Mouse (Mus musculus): Measurements from ENCODE around the gene Grem2. TPM values are rescaled to one million over a fixed set of nuclear protein-coding genes. Genes with fewer than 3 reads are reported as not detected.

Grem2 gene
- total RNA-seq (2021): 0.45 and 1.9 TPM in 2 replicates
- long read RNA-seq, experiment 1: 0 reads
- long read RNA-seq, experiment 2: 0 reads

DNA sequence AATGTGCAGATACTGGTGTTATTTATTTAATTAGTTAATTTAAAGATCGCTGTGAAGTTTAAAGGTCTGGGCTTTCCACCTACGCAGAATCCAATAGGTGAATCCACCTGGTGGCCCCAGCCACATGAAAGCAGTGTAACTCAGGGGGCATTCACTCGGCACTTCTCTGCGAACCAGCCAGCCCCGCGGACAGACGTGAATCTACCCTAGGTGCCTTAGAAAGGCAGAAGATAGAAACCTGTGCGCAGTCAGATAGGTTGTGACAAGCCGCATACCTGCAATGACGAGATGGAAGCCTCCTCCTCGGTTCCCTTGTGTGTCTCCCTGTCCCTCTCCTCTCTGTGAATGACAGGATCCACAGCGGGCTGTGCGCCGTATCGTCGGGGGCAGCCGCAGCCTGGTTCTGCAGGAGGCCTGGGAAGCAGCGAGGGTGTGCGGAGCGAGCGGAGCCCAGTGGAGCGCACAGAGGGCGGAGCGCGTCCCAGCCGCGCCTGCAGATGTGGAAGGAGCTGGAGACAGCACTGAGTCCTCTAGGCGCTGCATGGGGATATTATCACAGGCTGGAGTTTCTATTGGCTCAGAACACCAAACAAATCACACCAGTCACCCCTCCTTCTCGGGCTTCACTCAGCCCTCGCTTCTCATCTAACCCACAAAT, at the start of gene Grem2:
TSS of gene Grem2 (minus strand) at position 522 of the 658 bp plus-strand sequence.
- DNase-seq: peak; percentile 24

DNA sequence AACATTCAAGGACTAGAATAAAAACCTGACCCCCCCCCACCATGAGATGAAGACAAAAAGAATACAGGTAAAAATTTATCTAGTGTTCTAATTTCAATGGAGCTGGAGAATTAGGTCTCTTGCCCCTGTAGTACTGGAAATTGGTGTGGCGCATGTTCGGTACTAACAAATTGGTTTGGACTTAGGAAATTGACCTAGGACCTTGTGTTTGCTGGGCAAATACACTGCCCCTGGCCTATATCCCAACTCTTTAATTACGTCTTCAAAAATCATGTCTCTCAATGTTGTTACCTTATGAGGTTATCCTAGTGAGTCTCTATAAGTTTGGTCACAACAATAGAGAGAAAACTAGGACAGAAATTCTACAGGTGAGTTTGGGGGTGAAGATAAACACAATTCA, 38.2 kb upstream of the Grem2 start:
- DNase-seq: no peak

DNA sequence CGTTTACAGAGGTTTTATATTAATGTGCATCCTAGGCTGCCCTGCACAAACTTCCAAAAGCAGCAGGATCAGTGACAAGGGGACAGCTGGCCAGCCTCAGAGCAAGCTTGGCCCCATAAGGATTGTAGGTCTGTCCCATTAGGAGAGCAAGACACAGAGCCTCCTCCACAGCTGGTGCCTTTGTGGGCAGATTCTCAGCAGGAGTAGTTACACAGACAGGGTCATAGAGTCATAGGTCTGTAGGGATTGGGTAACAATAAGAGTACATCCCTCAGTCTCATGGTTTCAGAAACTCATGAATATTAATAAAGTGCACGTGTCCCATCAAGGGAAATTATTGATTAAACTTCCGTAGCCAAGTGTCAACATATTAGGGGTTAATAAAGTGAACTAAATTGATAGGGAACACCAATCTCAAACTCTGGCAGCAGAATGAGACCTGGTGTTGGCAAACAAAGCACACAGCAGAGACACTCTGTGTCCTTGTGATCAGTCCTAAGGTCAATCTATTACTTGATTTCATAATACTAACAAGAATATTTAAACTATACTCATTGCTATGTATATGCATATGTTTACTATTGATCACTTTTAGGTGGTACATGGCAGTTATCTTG, 9.5 kb upstream of the Grem2 start:
- no peak for DNase-seq

DNA sequence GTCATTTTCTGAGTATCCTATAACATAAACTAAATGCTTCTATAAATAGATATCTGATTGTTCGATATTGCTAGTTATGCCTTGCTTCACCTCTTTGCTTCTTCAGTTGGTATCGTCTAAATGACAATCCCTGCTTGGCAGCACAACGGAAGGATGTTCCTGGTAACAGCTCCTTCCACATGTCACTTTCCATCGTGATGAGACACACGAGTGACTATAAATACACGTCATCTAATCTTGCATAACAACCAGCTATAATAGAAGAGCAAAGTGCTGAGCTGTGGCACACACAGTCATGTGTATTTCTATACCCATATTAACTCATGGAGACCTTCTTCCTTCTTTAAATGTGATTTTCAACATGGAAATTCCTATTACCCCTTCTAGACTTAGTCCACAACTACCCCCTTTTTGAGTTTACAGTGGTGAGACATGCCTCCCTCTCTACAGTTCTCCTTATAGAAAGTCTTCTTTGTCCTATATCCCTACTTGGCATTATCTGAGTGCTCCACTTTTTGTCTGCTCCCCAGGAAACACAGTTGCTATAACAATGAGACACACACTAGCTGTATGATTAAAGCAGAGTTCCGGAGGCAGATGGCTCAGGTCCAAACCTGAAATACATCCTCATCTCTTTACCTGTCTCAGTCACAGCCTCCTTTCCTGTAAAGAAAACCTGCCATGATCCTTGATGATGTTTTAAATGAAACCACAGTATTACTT, 8.0 kb upstream of the Grem2 start:
- DNase-seq: no peak

DNA sequence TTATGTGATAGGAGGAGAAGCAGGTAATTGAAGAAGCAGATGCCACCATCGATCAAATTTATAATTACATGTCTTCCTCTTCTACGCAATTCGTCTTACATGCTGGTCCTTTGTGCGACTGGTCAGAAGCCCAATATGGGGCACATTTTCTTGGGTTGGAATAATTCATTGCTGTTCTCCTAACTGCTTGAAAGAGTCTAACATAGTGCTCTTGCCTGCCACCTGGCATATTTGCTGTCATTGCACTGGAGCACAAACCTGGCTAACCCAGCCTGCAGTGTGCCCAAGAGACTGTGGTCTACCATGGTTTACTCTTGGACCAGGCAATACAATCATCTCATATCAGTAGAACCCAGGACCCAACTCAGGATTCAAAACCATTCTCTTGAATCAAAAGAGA, 2.7 kb downstream of the Grem2 start:
- no peak for DNase-seq

DNA sequence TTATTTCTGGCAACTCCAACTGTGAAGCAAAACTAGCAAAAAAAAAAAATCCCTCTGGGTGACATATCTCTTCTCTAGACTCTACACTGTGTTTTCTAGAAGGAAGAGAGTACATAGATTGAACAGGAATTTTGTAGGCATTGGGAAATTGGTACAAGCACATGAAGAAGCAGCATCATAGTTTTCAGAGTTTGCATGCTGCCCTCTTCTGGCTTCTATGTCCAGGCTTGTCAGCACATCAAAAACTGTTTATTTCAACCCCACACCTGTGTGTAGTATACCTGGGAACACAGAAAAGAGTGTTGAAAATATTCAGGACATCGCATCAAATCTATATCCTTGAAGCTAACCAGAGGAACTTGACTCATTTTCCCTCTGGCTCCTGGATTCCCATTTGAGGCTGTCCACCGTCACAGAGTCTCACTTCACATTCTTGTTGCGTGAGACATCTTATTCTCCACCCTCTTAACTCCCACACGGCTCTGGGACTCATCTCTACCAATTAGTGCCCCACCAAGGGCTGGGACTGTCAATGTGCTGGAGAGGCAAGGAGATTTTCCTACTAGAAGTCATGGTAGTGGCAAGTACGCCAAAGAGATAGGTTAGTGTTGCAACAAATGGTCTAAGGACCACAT, 3.3 kb downstream of the Grem2 start:
- no peak for DNase-seq

DNA sequence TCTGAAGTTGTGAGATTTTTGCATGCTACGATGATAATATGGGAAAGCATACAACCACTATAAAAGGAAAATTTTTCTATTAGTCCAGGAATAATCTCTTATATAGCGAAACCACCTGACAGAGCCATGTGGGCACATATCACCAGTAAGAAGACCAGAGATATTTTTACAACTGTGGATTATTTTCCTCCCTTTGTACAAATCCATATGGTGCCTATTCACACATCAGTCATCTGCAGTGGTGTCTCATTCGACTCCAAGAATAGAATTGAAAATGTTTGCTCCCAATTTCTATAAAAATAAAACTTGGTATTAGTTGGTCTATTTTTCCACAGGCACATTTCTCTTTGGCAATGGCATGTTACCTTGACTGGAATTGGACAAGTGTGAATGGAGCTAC, 11.8 kb downstream of the Grem2 start:
- DNase-seq: no peak

DNA sequence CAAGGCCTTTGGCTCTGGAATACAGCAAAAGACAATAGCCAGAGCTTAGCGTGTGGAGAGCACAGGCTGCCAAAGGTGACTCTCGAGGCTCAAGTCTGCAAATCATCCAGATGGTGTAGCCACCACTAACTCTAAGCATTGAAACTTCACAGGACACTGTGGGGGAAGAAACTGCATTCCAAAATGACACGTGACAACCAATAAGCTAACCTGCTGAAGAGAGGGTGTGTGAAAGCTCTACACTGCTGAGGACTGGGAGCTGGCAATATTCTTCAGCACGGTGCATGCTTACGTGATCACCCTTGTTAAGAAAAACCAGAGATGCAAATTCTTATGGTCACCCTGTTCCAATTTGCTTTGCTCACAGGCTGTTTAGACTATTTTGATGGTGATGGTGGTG, 13.4 kb downstream of the Grem2 start:
- DNase-seq: no peak

DNA sequence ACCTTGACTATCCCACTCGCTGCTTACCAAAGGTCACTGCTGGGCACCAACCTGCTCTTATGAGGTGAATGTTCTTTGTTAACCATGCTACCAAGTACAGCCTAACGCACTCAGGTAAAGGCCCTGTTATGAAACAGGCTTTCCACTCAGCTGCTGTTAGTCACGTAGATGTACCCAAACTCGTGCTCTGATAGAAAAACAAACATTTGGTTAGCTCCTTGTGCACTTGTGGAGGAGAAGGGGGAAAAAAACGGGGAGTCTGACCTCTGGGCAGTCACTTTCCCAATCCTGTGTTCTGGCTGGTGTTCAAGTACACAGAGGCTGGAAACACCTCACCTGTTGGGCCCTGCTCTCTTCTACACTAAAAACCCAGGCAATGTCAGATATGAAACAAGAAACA, 14.0 kb downstream of the Grem2 start:
- no peak for DNase-seq

DNA sequence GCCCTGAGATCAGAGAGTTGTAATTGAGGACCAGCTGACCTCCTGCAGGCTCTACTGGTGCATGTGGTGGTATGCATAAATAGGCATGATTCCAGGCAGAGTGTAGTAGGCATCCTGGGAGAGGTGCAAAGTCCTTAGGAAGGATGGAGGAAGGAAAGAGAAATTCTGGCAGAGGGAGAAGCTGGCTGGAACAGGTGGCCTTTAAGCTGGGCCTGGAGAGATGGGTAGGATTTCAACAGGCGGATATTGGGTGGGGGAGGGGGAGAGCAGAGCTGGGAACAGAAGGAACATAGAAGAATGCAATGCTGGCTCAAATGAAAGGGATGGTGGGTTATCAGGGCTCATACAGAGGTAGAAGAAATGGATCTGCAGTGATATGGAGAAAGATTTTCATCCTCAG, 18.9 kb downstream of the Grem2 start:
- DNase-seq: no peak

DNA sequence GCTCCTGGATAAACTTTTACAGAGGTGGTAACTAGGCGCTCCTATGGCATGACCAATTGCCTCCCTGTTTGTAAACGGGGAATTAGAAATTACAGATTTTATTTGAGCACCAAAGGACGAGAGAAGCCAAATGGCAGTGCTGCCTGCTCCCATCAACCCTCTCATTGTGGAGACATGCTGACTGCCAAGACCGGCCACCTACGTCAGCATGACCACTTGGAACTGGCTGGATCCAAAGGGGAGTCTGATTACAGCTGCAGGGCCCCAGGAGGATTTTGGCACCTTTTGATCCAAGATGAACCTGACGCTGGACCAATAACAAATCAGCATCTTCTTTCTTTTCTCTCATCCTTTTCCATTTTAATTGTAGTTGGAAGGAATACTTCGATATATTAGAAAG, 29.1 kb downstream of the Grem2 start:
- no peak for DNase-seq

DNA sequence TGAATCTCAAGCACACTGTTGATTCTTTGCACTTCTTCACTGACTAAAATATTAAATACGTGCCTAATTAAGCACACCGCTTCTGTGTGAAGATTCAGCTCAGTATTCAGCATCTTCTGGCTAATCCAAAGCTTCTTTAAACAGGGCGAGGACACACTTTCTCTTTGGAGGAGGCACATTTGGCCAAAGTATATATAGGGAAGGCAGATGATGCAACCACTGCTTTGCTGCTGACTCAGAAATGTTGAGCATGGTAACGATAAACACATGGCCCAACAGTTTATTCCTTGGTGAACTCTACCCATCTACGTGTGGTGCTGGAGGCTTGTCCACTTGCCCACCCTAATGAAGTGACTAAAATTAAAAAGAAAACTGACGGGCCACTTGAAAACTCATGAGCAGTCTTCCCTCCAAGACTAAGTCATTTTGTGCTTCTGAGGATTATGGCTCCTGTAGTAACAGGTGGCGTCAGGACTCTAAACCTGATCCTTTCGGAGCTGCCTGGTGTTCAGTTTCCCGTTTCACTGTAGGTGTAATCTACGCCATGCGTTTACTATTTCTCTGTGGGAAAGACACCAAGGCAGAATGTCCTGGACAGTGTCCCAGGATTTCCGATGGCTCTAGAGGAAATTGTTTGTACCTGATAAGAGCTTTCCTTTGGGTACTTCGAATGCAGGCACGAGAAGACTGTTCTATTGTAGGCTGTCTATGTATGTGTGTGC, 32.8 kb downstream of the Grem2 start:
- DNase-seq: no peak

DNA sequence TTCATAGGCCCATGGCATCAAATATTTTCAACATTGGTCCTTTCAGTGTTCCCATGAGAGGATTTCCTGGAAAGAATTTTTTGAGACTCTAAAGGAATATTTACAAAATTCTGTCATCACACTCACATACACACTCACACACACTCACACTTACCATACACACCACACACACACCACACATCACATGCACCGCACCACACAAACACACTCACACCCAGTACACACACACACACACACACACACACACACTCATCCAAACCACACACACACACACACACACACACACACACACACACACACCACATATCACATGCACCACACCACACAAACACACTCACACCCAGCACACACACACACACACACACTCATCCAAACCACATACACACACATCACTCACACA, 33.5 kb downstream of the Grem2 start:
- no peak for DNase-seq

DNA sequence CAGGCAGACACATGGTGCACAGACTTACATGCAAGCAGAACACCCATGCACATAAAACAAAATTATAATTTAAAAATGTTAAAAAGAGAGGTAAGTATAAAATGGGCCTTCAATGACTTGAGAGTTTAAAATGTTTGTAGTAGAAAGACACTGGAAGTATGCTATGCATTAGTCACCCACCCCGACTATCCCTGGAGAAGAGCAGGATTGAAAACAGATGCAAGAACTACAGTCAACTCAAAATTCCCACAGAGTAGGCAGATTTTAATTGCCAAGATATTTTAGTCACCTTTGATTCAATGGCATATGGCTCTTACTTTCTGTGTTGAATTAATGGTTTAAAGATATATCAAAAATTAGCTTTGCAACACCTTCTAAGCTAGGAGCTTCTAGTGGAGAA, 39.1 kb downstream of the Grem2 start:
- DNase-seq: no peak

DNA sequence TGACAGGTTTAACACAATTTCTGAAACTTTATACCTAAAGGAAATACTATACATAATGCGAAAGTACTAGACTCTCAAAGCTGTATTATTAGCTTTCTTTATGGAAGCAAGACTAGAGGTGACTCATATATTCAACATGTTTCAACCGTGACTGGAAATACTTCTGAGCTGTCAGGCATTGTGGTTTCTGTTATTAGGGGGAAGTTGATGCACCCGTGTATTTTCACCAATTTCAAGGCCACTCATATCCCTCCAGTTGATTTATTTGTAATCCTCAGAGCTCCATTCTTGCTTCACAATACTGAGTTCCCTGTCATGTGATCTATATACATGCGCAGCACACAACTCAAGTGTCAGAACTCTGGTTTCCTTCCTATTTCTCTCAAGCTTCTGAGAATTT, 46.4 kb downstream of the Grem2 start:
- no peak for DNase-seq

DNA sequence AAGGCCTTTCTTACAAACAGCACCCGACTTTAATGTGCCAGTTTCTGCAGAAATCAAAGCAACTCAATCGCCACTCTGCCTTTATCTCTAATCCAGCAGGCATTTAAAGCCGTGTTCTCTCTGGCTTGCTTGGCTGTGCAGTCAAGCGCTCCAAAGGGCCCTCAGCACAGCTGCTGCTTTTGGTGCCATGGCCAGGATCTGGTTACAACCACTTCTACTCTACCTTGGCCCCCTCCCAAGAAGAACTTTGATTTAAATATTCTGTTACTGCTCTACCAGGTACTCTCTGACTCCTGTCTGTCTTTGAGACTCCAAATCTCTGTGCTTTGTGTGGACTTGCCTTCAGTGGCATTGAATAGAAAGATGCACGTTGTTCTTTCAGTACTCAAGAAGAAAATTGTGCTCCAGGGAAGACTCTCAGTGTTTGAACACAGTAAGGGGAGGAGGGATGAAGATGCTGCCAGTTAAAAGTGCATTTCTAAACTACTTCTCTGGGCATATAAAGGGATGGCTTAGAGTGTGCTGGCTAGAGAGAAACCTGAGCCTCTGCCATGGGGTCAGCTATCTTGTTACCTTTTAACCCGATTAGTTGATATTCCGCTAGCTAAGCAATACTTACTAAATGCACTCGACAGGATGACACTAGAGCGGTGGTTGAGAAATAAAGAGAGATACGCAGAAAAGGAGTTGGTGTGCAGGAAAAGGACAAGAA, 61.1 kb downstream of the Grem2 start:
- DNase-seq: no peak

DNA sequence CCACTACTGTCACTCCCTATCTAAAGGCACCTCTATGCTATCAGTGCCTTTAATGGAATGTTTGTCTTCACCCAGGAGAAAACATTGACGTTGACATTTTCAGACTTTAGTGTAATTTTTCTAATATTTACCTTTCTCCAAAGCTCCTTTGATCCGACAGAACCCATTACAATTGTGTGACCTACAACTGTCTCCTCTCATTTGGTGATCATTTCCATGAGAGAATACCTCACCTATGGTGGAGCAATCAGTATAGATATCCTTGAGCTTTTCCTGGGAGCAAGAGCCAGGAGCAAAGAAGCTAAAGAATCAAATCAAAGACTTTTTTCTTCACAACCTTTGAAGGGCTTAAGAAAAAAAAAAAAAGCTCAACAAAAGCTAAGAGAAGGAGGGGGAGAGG, 65.4 kb downstream of the Grem2 start:
- DNase-seq: no peak

DNA sequence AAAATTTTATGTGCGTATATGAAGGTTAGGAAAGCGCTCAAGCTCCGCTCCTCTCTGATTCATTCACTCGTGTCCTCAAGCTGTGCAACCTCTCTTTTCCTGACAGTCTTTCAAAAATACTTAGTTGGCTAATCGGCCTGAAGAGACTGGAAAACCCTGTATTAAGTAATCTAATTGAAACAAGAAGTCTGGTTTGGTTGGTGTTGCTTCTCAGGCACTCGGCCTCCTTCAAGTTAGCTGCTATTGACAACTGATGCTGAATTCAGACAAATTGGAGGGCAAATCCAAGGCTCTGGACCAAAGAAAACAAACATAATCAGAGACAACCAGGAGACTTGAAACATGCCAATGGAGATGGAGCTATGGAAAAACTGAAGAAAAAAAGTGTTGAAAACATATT, 76.8 kb downstream of the Grem2 start:
- no peak for DNase-seq

DNA sequence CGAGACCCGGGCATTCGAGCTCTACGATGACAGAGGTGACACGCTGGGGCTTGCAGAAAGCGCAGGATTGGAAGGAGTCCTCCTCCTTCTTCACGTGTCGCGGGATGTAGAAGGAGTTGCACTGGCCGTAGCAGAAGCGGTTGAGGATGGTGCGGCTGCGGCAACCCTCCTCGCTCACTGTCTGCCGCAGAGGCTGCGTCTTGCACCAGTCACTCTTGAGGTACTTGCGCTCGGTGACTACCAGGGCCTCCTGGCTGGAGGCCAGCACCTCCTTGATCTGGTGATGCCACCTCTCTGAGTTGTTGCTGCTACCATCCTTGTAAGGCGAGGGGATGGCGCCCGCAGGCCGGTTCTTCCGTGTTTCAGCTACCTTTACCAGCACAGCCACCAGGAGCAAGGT, 84.8 kb downstream of the Grem2 start:
- DNase-seq: no peak

DNA sequence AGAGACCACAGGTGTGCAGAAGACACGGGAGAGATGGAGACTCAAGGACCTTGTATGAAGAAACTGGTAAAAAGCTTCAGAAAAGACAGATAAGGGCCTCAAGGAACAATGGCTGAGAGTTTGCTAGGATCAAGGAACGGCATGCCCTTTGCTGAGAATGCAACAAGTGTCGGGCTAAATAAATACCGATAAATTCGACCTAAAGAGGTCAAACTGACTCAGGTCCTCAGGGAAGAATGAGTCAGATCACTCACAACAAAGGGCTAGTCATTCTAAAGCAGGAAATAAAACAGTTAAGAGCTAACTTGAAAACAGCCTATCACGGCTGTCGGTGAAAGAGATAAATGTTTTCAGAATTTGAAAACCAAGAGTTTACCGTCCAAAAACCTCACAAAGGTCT, 95.1 kb downstream of the Grem2 start:
- no peak for DNase-seq

DNA sequence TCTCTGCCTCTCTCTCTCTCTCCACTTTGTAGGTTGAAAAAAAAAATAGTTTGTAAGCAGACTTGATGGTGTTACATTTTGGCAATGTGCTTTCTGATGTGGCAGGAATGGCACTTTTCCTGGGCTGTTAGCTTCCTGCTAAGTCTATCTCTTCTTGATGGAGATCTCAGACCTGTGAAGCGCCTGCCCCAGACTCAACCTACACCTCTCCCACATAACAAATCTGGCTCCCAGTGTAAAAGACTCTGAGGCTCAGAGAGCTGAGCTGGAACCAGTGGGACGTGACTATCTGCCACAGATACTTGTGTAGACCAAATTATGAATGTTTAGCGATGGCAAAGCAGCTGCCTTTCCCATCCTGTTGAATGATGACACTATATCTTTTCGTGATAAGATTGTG, 109.8 kb downstream of the Grem2 start:
- DNase-seq: no peak

DNA sequence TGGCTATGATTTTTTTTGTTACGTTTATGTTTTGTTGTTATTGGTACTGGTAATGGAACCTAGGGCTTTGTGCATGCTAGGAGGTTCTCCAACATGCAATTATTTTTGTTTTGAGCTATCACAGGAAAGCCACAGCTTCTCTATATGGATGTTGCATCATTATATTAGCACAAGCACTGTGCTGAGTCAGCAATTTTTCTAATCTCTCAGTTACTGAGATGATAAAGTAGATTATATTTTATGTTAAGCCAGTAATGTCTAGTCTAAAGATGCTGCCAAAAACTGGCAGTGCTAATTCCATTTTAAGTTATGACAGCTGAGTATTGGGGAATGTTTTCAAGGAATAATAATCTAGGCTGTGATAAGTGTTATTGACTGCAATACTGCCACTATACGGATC, 133.0 kb downstream of the Grem2 start:
- no peak for DNase-seq
